Mouse (Mus musculus) C2C12 (cell line): Measurements from ENCODE around the gene Cga.

ENCODE experiments used
- CEBPB ChIP-seq: IDR thresholded peaks from one replicate; pipeline ENCODE4 v1.6.1; 2011; ENCODE audit warnings: low read depth, mild to moderate bottlenecking, control low read depth, moderate library complexity
- CTCF ChIP-seq: IDR thresholded peaks from one replicate; pipeline ENCODE4 v1.5.1; 2011; ENCODE audit not compliant: control insufficient read depth, insufficient read depth, insufficient read length
- MAX ChIP-seq: IDR thresholded peaks from one replicate; pipeline ENCODE4 v1.6.1; 2011; ENCODE audit warnings: mild to moderate bottlenecking, control low read depth
- MYOG ChIP-seq: IDR thresholded peaks from one replicate; pipeline ENCODE4 v1.6.1; 2011; ENCODE audit not compliant: control insufficient read depth, insufficient read length; ENCODE audit errors: extremely low read depth
- USF1 ChIP-seq: IDR thresholded peaks from one replicate; pipeline ENCODE4 v1.6.1; 2011; ENCODE audit warnings: low read depth, mild to moderate bottlenecking, control low read depth, moderate library complexity

DNA sequence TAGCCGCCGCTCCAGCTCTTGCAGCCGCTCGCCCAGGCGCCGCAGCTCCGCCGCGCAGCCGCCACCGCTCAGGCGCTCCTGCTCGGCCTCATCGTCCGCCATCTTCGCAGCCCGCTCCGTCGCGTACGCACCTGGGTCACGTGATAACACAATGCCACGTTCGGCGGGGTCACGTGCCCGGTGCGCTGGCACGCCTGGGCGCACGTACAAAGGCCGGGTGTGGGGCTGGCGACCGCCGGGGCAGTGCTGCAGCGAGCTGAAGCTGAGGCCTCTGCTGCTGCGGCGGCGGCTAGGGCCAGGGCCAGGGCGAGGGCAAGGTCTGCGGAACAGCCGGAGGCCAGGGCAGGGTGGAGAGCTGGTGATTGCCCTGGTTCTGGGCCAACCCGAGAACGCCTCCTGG, 10.8 kb upstream of the Cga start, which contains the start of gene Zfp292:
- TF ChIP-seq MAX, result peak; percentile 89
- TF ChIP-seq CTCF, result no peak
- no peak for TF ChIP-seq MYOG
- peak; percentile 96 for TF ChIP-seq USF1
- TF ChIP-seq CEBPB, result no peak
